Mouse (Mus musculus) limb, embryonic 15.5 days (tissue): ENCODE measurements around the gene Mical3. TPM values are rescaled to one million over a fixed set of nuclear protein-coding genes. Genes with fewer than 3 reads are reported as not detected.

Experiments
- ATAC-seq: fragments of 200-750 bp; cut with Nextera tagmentation; 2 replicates; pipeline ENCODE4 v1.8.0; 2017; ENCODE audit warnings: low read depth, moderate TSS enrichment; ENCODE audit not compliant: insufficient number of reproducible peaks, low FRiP score, low TSS enrichment
- H3K27ac ChIP-seq: fragments of 300-500 bp; sonication (generic); 2 replicates; pipeline ENCODE4 v1.5.1; 2015; ENCODE audit warnings: moderate library complexity, mild to moderate bottlenecking, inconsistent platforms
- H3K27me3 ChIP-seq: fragments of 300-500 bp; sonication (generic); 2 replicates; pipeline ENCODE4 v1.6.1; 2015; ENCODE audit warnings: inconsistent platforms
- H3K36me3 ChIP-seq: fragments of 300-500 bp; sonication (generic); 2 replicates; pipeline ENCODE4 v1.6.1; 2015; ENCODE audit warnings: inconsistent platforms
- H3K4me1 ChIP-seq: fragments of 300-500 bp; sonication (generic); 2 replicates; pipeline ENCODE4 v1.6.1; 2015; ENCODE audit warnings: inconsistent platforms
- H3K4me2 ChIP-seq: fragments of 300-500 bp; sonication (generic); 2 replicates; pipeline ENCODE4 v1.6.1; 2015; ENCODE audit warnings: mild to moderate bottlenecking, inconsistent platforms
- H3K4me3 ChIP-seq: fragments of 300-500 bp; sonication (generic); 2 replicates; pipeline ENCODE4 v1.5.1; 2015; ENCODE audit warnings: mild to moderate bottlenecking, inconsistent platforms
- H3K9ac ChIP-seq: fragments of 300-500 bp; sonication (generic); 2 replicates; pipeline ENCODE4 v1.6.1; 2015; ENCODE audit warnings: inconsistent platforms
- H3K9me3 ChIP-seq: fragments of 300-500 bp; sonication (generic); 2 replicates; pipeline ENCODE4 v1.6.1; 2016; ENCODE audit warnings: inconsistent platforms
- WGBS: fragments of 180-500 bp; shearing (Covaris S2); methylation state at CpG from one replicate; pipeline ENCODE4 v1.1.7; 2015; 5-methylcytosine and 5-hydroxymethylcytosine counted together
- polyA plus RNA-seq: library from polyadenylated mRNA; unstranded; fragments of >200 nt; fragmentation: Nextera tagmentation; extraction: Ambion mirVana; gene quantifications from 2 replicates; pipeline ENCODE4 v1.2.1, GENCODE M21; 2015

Mical3 gene
- polyA plus RNA-seq, 1 experiment from 2014 or later: 9.7 TPM

- Histone ChIP-seq H3K9me3 (no peaks in the 10 kb centered on the region), H3K9ac (no peak overlapping the region), H3K27ac (no peak overlapping the region), H3K4me2 (no peak overlapping the region), H3K4me1 (peaks cover 21% of the 10 kb centered on the region), H3K36me3 (no peaks in the 10 kb centered on the region), H3K27me3 (no peaks in the 10 kb centered on the region), H3K4me3 (no peak overlapping the region)
- 81% methylated on average over 9 of the region's 9 CpGs for WGBS
- no peak for ATAC-seq
These were observed 75.9 kb downstream of the Mical3 start for GRCm38 (mm10) chr6:121054908-121055307.

GRCm38 (mm10) chr6:121054340-121054739 lies 76.5 kb downstream of the Mical3 start:
- Histone ChIP-seq H3K4me2 (no peak overlapping the region), H3K27ac (no peak overlapping the region), H3K27me3 (no peaks in the 10 kb centered on the region), H3K36me3 (no peaks in the 10 kb centered on the region), H3K9me3 (no peaks in the 10 kb centered on the region), H3K4me1 (peaks cover 21% of the 10 kb centered on the region), H3K9ac (no peak overlapping the region), H3K4me3 (no peak overlapping the region)
- 69% methylated on average over 3 of the region's 3 CpGs for WGBS
- no peak for ATAC-seq

- Histone ChIP-seq H3K4me3 (no peak overlapping the region), H3K4me1 (peaks cover 21% of the 10 kb centered on the region), H3K27ac (no peak overlapping the region), H3K27me3 (no peaks in the 10 kb centered on the region), H3K9me3 (no peaks in the 10 kb centered on the region), H3K36me3 (no peaks in the 10 kb centered on the region), H3K4me2 (no peak overlapping the region), H3K9ac (no peak overlapping the region)
- no peak for ATAC-seq
- WGBS: 82% methylated on average over 7 of the region's 7 CpGs
These were observed 77.2 kb downstream of the Mical3 start for GRCm38 (mm10) chr6:121053585-121054112.

- Histone ChIP-seq H3K4me1 (peaks cover 21% of the 10 kb centered on the region), H3K4me3 (no peak overlapping the region), H3K9me3 (no peaks in the 10 kb centered on the region), H3K9ac (no peak overlapping the region), H3K27ac (no peak overlapping the region), H3K4me2 (no peak overlapping the region), H3K36me3 (no peaks in the 10 kb centered on the region), H3K27me3 (no peaks in the 10 kb centered on the region)
- no peak for ATAC-seq
- 87% methylated on average over 13 of the region's 13 CpGs for WGBS
These were observed 78.7 kb downstream of the Mical3 start for GRCm38 (mm10) chr6:121051972-121052629.

GRCm38 (mm10) chr6:121051411-121051810 lies 79.4 kb downstream of the Mical3 start:
- WGBS: 76% methylated on average over 8 of the region's 8 CpGs

GRCm38 (mm10) chr6:121048696-121049095 lies 82.1 kb downstream of the Mical3 start:
- no peaks in the 10 kb centered on the region for H3K36me3 ChIP-seq

More at GRCm38 (mm10) chr6:121051411-121051810, 79.4 kb downstream of the Mical3 start:
- no peaks in the 10 kb centered on the region for H3K36me3 ChIP-seq
- H3K4me2 ChIP-seq: no peak overlapping the region
- peaks cover 21% of the 10 kb centered on the region for H3K4me1 ChIP-seq
- no peak for ATAC-seq
- no peak overlapping the region for H3K9ac ChIP-seq
- no peaks in the 10 kb centered on the region for H3K27me3 ChIP-seq
- no peaks in the 10 kb centered on the region for H3K9me3 ChIP-seq
- H3K27ac ChIP-seq: no peak overlapping the region
- H3K4me3 ChIP-seq: no peak overlapping the region

GRCm38 (mm10) chr6:121045345-121046080 lies 85.3 kb downstream of the Mical3 start:
- WGBS: 55% methylated on average over 20 of the region's 20 CpGs
- ATAC-seq: no peak
- H3K27ac ChIP-seq: no peak overlapping the region

More at GRCm38 (mm10) chr6:121048696-121049095, 82.1 kb downstream of the Mical3 start:
- Histone ChIP-seq H3K4me1 (peaks cover 17% of the 10 kb centered on the region), H3K27ac (no peak overlapping the region), H3K4me2 (no peak overlapping the region), H3K9me3 (no peaks in the 10 kb centered on the region), H3K27me3 (no peaks in the 10 kb centered on the region), H3K4me3 (no peak overlapping the region), H3K9ac (no peak overlapping the region)
- ATAC-seq: no peak
- 79% methylated on average over 8 of the region's 8 CpGs for WGBS

GRCm38 (mm10) chr6:121043434-121044189 lies 87.2 kb downstream of the Mical3 start:
- no peaks in the 10 kb centered on the region for H3K27me3 ChIP-seq
- no peak for ATAC-seq
- no peak overlapping the region for H3K4me3 ChIP-seq
- H3K9ac ChIP-seq: no peak overlapping the region
- no peaks in the 10 kb centered on the region for H3K9me3 ChIP-seq
- peak overlapping the region; percentile 33; the same call in 1 of the 2 replicates for H3K27ac ChIP-seq
- H3K4me1 ChIP-seq: peaks cover 21% of the 10 kb centered on the region
- H3K4me2 ChIP-seq: no peak overlapping the region
- 32% methylated on average over 14 of the region's 14 CpGs for WGBS
- peaks cover 18% of the 10 kb centered on the region; the same call in 1 of the 2 replicates for H3K36me3 ChIP-seq

More at GRCm38 (mm10) chr6:121045345-121046080, 85.3 kb downstream of the Mical3 start:
- H3K4me1 ChIP-seq: peaks cover 21% of the 10 kb centered on the region
- H3K9ac ChIP-seq: no peak overlapping the region
- H3K4me2 ChIP-seq: no peak overlapping the region
- no peaks in the 10 kb centered on the region for H3K9me3 ChIP-seq
- peaks cover 10% of the 10 kb centered on the region; the same call in 1 of the 2 replicates for H3K36me3 ChIP-seq
- H3K27me3 ChIP-seq: no peaks in the 10 kb centered on the region
- no peak overlapping the region for H3K4me3 ChIP-seq

GRCm38 (mm10) chr6:121039719-121040118 lies 91.1 kb downstream of the Mical3 start:
- Histone ChIP-seq H3K27ac (no peak overlapping the region), H3K27me3 (no peaks in the 10 kb centered on the region), H3K9me3 (no peaks in the 10 kb centered on the region), H3K36me3 (peaks cover 33% of the 10 kb centered on the region; the same call in 1 of the 2 replicates), H3K4me3 (no peak overlapping the region), H3K9ac (no peak overlapping the region), H3K4me1 (peaks cover 14% of the 10 kb centered on the region), H3K4me2 (no peak overlapping the region)
- 87% methylated on average over 3 of the region's 3 CpGs for WGBS
- no peak for ATAC-seq

- H3K27me3 ChIP-seq: no peaks in the 10 kb centered on the region
- no peak overlapping the region for H3K4me2 ChIP-seq
- no peak overlapping the region for H3K27ac ChIP-seq
- H3K4me3 ChIP-seq: no peak overlapping the region
- no peak for ATAC-seq
- peaks cover 10% of the 10 kb centered on the region for H3K4me1 ChIP-seq
- H3K36me3 ChIP-seq: peaks cover 36% of the 10 kb centered on the region; the same call in 1 of the 2 replicates
- H3K9ac ChIP-seq: no peak overlapping the region
- 72% methylated on average over 9 of the region's 9 CpGs for WGBS
- H3K9me3 ChIP-seq: no peaks in the 10 kb centered on the region
These were observed 91.5 kb downstream of the Mical3 start for GRCm38 (mm10) chr6:121039286-121039685.

- no peak for ATAC-seq
- Histone ChIP-seq H3K27ac (no peak overlapping the region), H3K27me3 (no peaks in the 10 kb centered on the region), H3K4me2 (no peak overlapping the region), H3K9me3 (no peaks in the 10 kb centered on the region), H3K9ac (no peak overlapping the region), H3K36me3 (peaks cover 58% of the 10 kb centered on the region), H3K4me3 (no peak overlapping the region), H3K4me1 (no peaks in the 10 kb centered on the region)
- WGBS: 63% methylated on average over 4 of the region's 4 CpGs
These were observed 93.7 kb downstream of the Mical3 start for GRCm38 (mm10) chr6:121037086-121037485.
